Mouse (Mus musculus): ENCODE measurements around the gene Pcdh9.

Gene Pcdh9

DNA sequence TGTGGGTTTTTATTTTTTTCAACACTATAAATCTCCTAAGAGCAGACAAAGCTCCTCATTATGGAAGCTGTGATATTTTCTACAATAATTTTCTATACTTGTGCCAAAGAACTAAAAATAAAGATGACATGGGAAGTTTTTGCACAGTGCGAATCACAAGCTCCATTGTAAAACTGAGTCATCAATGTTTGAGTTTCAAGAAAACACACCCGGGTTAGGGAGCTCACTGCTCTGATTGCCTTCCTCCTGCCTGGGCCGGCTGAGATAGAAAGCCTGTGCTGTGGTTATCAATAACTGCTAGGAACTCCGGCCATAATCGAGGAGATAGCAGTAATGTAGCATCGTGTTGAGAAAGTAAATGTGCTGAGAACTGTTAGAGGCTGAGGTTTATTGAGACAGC, 344.9 kb downstream of the Pcdh9 start:
- no peak for DNase-seq

DNA sequence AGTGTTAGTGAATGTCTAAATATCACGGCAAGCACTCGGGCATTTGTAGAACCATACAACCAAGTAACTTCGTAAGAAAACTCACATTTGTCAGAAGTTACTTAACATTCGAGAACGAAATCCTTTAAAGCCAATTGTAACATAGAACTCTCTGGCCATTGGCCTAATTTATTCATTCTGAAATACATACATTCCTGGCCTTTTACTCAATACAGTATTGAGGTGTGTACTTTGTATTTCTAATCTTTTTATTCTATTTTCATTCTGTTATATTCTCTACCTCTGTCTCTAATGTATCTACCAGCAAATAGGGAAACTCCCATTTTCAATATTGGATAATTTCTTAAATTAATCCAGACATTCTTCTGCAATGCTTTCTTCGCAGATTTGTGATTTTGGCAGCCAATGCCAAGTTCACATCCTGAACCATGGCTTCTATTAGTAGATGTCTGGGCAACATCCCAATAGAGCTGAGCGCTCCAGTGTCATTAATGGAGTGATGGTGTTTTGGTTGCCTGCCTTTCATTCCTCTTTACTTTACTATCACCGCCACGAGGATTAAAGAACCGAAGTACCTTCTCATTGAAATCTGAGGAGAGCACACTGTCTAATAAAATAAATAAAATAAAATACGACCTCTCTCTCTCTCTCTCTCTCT, 346.4 kb downstream of the Pcdh9 start:
- no peak for DNase-seq

DNA sequence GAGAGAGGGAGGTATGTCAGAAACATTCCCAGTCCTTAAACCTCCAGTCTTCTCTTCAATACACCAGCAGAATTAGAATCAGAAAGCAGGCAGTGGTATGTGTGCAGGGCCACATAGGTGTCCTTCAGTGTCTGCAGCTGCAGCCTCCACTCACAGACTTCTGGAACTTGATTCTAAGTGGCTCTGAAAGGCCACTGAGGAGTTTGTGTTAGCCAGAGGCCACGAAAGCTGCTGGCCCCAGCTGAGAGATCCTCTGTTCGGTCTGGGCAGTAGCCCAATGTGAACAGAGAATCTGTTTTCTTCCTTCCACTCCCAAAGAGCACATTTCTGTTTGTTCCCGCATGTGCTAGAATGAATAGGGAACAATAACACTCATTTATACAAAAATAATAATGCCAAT, 346.9 kb downstream of the Pcdh9 start:
- no peak for DNase-seq

DNA sequence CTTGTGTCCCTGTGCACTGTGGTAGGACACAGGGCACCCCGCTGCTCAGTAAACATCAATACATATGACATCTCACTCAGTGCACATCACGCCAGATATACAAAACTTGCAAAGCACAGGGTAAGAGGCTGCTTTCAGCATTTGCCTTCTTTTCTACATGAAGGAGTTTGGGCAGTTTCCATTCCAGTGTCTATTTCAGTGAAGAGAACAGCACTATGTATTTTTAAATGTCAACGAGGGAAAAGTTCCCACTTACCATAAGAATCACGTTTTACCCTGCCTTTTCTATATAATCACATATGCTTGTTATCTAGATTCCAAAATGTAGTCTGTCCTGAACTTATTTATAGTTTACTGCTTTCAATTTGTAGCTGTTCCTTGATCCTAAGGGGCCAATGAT, 355.6 kb downstream of the Pcdh9 start:
- no peak for DNase-seq

DNA sequence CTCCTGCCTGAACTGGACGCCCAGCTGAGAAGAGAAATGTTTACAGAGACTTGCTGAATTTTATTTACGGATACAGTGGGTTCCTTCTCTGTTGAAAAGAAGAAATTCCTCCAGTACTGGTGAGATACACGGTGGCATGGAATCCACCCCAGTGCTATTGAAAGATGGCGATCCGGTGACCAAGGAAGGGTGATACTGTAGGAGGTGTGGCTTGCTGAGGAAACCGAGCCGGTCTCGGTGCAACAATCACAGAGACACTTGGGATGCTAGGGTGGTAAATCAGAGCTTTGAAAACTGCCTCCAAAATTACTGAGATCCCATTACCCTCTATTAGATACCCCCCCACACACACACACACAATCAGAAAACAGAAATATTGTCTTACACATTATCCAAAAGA, 367.0 kb downstream of the Pcdh9 start:
- DNase-seq, result no peak

DNA sequence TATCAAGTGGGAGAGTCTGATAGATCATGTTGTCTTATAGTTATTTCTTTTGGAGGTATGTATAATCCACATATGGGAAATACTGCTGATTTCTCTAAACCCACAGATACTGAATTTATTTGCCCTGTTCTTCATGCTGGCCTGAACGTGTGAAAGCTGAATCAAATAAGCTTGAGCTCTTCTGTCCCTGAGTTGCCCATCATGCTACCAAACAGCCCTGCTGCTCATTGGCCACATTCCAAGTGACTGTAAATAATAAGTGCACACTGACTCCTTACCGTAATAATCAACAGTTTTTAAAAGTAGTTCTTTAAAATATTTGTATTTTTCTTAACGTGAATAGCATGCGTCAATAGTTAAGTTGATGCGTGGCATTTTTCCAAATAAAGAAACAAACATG, 370.3 kb downstream of the Pcdh9 start:
- DNase-seq, result no peak

DNA sequence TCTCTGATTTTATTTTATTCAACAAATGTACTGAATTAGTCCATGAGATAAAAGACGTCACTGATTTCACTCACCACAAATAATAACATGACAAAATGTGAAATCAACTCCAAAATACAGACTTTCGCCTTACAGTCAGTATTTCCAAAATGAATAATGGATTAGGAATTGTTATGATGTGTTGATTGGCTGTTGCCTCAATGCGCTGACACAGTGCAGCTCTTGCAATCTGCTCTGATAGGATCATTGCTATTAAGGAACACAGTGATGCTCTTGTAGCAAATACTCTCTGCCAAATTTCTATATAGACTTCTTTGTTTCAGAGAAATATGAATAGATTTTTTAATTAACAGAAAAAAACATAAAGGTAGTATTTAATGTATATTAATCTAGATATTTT, 373.8 kb downstream of the Pcdh9 start:
- DNase-seq, result no peak

DNA sequence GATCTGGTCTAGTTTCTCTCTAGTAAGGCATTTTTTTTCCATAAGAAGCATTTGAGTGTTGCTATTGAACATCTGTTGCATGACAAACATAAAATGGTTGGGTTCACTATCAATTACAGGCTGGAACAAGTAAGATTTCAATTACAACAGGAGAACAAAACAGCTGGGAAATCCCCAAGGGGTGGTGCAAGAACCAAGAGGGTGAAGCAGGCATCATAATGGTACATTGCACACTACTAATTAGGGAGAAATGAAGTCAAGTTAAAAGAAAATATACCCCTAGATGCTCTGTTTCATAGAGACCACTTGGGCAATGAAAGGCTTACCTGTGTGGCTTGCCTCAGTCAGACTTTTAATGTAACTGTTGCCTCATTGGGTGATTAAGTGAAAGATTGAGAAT, 384.4 kb downstream of the Pcdh9 start:
- DNase-seq, result no peak

DNA sequence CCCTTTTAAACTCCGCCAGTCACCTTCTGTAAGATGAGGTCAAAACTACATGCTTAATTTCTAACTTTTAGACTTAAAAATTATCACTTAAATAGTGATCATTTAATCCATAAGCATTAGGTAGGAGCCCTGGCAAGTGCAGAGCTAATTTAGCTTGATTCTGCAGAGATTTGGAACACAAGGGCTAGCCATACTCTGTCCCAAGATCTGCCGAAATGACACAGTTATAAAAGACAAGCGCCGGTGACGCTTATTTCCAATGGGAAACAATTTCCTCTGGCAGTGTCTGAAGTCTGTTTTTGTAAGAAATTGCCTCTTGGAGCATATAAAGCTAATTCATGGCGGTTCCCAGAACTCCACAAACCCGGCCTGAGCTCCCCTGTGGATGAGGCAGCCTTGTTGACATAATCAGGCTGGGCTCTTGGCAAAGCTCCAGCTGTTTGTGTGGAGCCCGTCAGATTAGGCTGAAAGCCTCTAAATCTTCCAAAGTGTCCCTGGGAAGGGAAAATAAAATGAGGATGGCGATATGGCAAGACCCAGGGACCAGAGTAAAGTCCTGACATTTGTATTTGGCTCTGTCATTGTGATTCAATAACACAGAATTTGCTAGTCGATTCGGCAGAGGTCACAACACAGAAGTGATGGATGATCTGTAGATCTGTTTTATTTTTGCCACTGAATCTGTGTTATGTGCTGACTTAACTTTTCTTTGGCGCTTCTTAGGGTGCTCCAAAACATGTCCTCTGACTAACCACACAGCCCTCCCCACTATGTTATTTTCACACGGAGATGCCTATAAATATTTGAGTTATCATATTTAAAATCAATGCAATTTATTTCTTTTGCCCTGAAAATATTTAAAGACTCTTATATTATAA, 391.4 kb downstream of the Pcdh9 start:
- peak; percentile 67 for DNase-seq

DNA sequence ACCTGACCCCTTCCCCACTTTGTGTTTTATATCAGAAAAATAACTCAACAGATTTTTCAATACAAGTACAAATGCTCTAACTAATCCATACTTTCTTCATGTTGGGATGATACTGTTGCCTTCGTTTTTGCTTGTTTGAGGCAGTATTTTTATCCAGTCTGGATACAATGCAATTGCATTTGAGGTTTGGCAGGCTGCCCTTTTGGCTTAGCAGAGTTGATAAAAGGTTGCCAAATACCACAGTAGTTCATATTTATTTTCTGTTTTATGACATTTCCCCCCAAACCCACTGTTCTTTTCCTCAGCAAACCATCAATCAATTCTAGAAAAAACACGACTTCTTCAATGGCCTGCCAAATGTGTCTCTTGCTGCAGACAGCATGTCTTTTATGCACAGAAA, 415.5 kb downstream of the Pcdh9 start:
- DNase-seq, result peak; percentile 15

DNA sequence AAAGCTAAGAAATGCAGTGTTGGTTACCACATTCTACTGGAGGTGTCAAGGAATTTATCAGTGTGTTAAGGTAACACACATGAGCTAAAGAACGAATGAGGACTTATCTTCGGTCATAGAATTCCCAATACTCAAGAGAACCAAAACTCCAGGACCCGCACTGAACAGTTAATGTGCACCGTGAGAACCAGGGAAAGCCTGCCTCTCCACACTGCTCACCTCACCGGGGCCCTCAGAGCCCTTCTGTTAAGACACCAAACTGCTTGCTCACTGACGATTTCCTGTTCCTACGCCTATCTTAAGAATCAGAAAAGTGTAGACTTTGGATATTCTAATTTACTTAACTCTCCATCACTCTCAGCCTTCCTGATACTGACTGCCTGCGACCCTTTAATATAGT, 418.0 kb downstream of the Pcdh9 start:
- DNase-seq, result no peak

DNA sequence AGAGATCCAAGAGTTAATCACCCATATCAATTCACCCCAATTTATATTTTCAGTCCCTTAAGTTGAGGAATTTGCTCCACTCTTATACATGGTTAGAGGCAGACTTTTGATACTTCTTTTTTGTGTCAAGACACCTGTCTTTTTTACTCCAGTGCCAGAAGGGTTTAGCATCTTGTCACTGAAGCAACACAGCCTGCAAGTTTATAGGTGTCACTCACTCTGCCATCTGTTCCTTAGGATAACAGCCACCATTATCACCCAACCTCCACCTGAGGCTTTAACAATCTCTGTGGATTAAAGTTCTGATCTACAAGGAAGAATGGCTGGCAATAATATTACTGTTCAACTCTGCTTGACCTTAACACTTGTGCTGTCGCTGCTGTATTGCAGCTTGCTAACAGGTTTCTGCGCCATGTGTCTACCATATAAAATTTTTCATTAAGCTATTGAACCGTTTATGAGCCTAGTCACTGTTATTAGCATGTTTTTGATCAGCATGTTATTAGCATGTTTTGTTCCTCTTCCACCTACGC, 427.1 kb downstream of the Pcdh9 start:
- no peak for DNase-seq

DNA sequence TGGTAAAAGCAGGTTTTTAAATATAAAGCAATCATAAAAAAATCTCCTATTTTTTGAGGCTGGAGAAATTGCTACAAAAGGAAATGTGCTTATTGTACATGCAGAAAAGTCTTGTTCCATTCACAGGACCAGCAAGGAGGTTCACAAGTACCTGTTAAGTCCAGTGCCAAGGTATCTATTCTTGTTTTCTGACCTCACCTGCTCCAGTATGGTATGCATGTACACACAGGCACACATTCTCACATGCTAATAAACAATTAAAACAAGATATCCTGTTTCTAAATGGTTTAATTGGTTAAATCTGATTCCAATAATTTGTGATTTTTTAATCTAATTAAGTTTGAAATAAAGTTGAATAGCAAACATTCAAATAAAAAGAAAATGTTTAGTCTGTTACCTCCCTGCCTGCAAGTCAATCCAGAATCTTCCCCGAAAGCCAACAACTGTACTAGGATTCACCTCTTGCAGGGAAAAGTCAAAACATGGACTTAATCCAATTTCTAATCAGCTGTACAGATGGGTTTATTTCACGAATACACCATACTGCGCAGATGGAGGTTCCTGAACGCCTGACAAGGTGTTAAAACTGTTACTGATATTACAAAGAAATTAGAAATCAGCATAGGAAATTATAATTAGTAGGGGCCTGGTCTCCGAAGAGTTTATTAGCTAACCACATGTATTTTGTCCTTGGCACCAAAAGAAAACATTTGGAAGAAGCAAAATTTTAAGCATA, 439.4 kb downstream of the Pcdh9 start:
- no peak for DNase-seq

DNA sequence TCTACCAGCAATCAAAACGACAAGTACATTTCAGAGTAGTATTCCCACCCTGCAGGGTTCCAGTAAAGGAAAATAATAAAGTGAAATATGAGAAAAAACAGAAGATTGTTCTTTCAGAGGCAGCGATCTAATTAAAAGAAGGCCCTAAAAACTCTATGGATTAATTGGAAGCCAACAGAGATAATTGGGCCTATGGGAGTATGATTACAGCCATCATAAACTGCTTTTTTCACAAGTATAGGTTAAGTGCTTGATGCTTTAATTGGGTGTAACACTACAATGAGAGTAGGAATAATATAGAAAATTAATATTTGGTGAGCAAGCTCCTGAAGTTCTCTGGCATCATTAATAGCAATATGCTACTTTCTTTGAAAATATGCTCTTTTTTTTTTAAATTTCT, 448.6 kb downstream of the Pcdh9 start:
- no peak for DNase-seq

DNA sequence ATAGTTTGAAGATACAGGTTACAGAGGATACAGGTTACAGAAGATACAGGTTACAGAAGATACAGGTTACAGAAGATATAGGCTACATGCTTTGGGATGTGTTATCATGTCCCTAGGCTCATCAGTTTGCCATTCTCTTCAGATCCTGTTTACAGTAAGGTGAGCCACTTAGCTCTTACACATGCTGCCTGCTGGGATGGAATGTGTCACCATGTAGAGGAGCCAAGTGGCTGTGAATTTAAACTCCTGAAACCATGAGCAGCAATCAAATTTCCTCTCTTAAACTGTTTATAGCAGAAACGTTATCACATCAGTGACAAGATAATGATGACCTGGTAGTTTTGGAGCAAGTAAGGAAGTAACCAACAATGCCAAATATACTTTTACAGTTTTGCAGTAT, 453.3 kb downstream of the Pcdh9 start:
- no peak for DNase-seq

DNA sequence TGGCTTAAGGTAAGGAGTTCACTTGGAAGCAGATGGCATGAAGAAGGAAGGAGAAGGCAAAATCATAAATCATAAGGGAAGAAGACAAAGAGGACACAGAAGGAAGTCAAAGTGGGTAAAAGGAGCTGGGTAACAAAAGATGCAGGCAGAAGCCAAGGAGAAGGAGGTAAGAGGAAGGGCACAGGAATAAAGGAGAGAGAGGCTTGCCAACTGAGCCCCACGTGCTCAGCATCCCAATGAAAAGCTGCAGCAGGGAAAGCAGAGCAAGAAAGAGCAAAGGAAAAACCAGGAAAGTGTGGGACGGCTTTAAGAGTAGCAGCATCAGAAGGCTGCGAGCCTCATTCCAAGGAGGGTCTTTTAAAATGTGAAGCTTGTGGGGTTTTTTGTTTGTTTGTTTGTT, 473.7 kb downstream of the Pcdh9 start:
- no peak for DNase-seq

DNA sequence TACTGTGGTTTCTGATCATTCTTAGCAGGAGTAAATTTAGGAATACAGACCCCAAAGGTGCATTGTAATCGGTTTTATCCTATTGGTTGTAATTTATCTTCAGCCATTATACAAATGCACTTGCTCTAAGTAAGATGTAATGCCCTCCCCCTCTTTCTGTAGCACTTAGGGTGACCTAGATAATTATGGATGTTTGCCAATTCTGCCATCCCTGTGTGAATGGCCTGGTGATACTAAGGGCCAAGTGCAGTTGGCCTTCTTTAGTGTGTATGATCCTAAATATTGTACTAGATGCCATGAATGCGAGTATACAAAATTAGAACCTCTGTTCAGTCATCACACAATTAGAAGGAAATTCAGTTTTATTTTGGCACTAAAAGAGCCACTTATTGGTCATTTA, 475.0 kb downstream of the Pcdh9 start:
- no peak for DNase-seq

DNA sequence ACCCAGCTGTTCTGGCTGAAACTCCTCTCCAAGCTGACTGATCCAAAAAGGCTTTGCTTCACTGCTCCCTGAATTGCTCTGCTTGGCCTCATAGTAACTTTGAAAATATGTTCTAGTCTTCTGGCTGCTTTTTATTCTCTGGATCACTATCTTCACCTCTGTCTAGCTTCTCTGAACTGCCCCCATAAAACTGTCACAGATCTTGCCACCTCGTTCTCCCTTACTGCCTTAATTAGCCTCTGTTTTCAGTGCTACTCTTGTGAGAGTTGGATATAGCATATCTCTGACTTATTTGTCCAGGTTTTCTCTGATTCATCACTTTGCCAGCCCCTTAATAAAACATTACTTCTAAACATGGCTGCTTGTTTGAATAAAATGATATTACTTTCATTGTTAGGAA, 481.2 kb downstream of the Pcdh9 start:
- no peak for DNase-seq

DNA sequence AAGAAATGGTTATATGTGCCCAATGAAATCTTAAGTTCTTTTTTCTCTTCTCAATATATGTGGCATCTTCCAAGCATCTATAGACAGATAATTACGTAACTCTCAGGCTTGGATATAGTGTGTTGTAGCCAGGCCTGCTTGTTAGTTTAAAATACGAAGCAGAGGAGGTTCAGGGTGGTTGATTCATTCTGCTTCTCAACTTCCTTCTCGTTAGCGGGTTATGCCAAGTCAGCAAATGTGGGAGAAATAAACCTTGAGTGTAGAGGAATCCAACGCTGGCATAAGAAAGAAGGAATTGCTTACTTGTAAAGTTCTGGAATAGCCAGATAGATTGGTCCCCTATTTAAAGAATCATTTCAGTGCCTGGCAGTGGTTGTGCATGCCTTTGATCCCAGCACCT, 482.7 kb downstream of the Pcdh9 start:
- no peak for DNase-seq

DNA sequence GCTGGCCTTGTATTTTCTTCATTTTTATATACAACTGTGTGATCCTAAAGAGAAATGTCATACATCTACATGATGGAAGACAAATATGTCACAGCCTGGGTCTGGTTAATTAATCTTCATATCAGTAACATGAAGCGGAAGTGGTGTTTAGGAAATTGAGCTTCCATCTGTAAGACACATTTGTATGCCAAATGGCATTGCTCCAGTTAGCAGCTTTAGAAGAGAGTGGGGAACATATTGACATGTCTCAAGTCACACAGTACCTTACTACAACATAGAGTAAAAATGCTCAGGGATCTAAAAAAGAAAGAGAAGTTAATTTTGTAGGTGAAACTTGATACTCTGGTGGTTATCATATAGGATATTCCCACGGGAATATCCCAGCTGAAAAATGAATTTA, 505.4 kb downstream of the Pcdh9 start:
- no peak for DNase-seq

DNA sequence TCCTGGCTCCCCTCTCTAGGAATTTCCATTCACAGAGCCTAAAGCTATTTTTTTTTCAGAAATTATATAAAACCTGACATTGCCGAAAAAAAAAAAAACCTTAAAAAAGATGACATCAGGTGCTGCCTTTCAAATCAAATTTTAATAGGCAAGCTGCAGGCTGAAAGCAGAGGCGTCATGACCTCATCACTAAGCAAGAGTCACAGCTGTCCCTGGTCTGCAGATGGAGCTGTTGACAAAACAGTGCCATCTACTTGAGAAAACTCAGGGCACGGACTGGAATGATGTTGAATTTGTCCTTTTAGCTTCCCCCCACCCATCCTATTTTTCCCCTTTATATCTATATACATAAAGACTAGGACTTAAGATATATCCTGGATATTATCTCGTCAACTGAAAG, 509.3 kb downstream of the Pcdh9 start:
- no peak for DNase-seq

DNA sequence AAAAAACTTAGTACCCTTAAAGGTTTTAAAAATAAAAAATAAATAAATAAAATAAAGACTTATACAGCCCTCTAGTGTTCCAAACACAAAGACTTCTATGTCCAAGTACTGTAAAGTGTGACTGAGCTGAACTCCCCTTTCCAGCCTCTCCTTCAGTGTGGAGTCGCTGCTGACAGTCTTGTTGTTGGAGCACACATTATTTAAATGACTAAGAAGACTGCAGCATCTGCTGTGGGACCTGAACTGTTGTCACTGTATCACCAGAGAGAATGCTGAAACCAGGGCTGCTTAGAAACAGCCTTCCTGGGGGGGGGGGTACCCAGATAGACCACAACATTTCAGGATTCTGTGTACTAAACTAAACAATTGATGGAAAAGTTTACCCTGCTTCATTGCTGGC, 509.7 kb downstream of the Pcdh9 start:
- no peak for DNase-seq

DNA sequence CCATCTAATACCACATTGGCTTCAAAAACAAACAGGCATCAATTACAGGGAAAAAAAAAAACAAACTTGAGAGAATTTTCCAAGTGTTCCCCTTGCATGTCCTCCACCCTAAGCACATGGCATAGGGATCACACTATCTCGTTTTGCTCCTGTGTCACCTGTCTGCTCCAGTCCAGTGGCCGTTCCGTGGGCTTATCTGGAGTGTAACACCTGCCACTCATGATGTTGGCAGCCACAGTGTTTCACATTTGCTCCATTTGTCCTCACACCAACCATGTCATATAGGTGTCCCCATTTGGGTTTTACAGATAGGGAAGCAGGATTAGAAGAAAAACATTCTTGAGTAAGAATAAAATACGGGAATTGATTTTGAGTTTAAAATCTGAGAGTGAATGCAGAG, 514.3 kb downstream of the Pcdh9 start:
- DNase-seq, result no peak

DNA sequence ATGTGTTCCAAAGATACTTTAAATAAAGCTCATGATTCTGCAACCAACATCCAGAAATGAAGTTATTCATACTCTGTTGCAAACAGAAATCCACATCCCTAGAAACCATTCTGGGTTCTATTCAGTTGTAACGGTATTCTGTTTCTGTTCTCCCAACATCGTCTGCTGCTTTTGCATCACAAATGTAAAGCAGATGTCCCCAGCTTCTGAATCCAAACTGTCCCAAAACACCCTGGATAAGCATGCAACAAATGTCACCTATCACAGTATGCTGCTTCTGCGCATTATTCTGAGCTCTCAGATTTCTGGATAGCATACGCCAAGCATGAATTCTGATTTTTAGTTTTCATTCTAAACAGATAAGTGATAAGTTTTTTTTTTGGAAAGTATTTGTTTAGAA, 516.3 kb downstream of the Pcdh9 start:
- no peak for DNase-seq
